Mouse (Mus musculus): Measurements from ENCODE around the gene Dph5. TPM values are rescaled to one million over a fixed set of nuclear protein-coding genes. Genes with fewer than 3 reads are reported as not detected.
A peak's percentile ranks its signal among the peaks of the same experiment; 100 is the strongest.
"Not testable (repeated sequence)": the region's sequence is repeated elsewhere in the genome, so short reads cannot be mapped to it uniquely, and the experiment has no call there.

Gene Dph5
- total RNA-seq, 2 experiments from 2014 or later = 17.2 to 19.0 TPM

DNA sequence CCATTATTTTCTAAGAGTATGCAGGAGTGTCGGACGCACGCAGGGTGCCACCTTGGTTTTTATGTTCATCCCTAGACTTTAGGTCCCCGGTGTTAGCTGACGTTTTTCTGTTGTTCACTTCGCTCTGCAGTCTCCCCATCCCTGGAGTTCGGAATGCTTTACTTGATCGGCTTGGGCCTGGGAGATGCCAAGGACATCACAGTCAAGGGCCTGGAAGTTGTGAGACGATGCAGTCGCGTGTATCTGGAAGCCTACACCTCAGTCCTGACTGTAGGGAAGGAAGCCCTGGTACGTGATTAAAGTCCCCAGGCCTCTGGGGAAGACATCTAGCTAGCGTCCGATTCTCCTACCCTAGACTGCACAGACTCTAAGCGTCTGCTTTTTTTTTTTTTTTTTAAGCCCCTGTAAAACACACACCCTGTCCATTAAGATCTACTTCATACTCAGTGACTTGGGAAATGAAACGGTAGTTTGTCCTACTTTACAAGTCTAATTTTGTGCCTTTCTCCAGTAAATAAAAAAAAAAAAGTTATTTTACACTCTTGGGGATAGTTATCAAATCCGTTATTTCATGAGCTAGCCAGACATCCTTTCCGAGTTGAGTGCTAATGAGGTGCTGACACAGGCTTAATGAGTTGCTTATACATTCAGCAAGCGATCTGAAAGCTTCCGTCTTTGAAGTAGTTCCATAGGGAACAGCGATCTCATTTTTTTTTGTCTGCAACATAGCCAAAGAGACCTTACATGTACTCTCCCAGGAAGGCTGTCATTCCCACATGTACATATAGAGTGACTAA lies 871 bp downstream of the Dph5 start:
- intact Hi-C loops (cut with DNase I) = no loop called here
- no peak for DNase-seq

DNA sequence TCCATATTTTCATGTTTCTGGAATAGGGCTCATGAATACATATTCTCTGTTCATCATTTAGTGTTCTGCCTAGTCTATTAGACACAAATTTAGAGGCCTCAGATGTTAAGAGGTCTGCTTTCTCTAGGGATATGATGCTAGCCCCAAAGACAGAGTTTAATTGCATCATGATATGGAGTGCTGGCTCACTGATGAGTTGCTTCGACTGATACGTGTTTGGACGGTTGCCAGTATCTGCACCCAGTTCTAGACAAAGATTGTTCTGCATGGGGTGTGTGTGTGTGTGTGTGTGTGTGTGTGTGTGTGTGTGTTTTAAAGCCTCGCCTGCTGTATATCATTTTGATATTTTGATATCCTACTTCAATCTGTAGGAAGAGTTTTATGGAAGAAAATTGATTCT lies 4.7 kb downstream of the Dph5 start:
- intact Hi-C loops (cut with DNase I) = loop anchor here (10.0 kb wide), 1 partner anchor 228 kb away; no protein-coding TSS in a partner anchor
- DNase-seq = no peak

DNA sequence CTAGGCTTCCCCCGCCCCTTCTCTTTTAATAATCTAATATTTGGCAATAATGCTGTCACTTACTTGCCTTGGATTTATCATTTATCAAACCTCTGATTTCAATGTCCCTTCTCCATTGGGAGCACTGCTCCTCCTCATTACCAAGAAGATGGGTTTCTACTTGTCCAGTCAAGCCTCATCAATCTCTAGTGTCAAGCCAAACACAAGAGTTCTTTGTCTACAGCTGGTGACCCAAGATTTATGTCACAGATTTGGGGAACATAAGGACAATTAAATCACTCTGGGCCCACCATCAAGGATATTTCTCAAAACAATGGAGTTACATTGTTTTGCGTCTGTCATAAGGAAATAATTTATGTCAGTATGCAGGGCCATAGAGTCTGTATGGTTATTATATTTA lies 5.5 kb downstream of the Dph5 start:
- DNase-seq = no peak
- intact Hi-C loops (cut with DNase I) = loop anchor here (10.0 kb wide), 1 partner anchor 228 kb away; no protein-coding TSS in a partner anchor

DNA sequence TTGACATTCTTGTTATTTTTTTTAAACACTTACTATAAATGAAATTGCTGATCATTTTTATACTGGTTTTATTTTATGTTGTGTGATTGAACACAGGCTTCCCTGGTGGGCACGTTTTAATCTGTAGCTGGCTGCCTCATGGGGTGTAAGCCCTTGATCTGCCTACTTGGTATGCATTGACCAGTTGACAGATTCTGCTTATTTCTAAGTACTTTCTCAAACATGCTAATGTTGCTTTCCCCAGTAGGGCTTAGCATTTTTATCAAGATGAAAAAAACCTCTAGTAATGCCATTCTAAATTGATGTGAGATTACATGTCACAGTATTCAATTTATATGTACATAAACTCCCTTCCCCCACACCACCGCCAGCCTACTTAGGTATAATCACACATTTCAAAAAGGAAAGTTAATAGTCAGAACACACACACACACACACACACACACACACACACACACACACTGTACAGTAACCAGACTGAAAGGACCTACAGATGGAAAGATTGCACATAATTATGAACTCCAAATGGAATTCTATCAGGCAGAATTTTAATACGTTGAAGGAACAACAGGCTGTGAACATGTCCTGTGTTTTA lies 10.8 kb downstream of the Dph5 start:
- no peak for DNase-seq
- intact Hi-C loops (cut with DNase I) = loop anchor here (10.0 kb wide), 1 partner anchor 234 kb away; no protein-coding TSS in a partner anchor

DNA sequence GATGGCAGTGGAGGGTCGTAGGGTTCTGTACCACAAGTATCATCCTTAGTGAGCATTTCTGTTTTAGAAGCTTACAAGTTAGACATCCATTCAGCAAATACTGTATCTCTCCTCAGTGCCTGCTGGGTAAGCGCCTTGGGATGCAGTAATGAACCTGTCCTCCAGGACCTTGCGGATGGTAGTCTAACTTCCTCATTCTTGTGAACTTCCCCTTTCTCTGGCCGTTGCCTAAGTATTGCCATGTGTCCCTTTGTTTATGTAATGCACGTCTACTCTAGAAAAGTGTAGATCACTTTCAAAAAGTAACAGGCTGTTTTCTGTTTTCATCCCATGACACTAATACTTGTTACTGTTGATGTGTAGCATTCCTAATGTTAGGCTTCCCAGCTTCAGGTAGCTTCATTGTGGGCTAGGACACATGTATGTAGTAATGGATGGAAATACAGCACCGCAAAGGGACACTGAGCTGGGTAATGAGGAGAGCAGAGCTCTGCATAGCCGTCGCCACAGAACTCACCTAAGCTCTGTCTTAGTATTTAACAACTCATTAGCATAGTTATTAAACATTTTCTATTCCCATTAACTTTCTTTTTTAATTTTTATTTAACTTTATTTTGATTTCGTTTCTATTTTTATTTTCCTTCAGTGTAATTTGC lies 14.8 kb downstream of the Dph5 start:
- intact Hi-C loops (cut with DNase I) = no loop called here
- DNase-seq = no peak

DNA sequence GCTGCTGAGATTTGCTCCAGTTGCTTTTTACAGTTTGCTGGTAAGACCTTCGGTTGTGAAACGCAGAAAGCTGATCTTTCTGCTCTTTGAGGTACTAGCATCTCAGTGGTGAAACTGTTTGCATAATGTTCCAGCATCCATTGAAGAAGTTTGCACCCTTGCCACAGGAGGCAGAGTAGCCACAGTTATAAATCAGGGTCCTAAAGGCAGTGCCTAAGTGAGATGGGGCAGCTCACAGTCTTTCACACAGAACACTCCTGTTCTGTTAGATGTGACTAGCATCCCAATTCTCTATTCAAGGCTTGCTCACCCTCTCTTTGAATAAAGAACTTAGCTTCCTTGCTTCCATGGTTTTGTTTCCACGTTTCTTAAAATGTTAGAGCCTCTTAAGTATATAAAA lies 17.4 kb downstream of the Dph5 start:
- no peak for DNase-seq

DNA sequence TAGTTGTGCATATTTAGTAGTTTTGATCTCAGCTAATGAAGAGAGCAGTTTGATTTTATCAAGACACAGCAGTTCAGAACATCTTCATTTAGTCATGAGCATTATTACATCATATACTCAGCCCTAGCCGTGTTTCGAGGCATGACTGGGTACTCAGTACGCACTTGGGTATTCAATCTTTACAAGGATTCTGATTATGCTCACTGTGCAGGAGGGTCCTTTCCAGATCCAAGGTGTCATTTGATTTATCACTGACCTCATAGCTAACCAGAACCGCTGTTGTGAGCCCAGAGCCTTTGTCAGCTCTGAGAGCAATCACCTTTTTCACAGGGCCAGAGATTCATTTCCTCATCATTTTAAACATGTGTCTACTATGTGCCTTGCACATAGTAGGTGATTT lies 17.9 kb downstream of the Dph5 start:
- no peak for DNase-seq
- intact Hi-C loops (cut with DNase I) = no loop called here

More for the DNA sequence above, 17.4 kb downstream of the Dph5 start:
- intact Hi-C loops (cut with DNase I) = no loop called here

DNA sequence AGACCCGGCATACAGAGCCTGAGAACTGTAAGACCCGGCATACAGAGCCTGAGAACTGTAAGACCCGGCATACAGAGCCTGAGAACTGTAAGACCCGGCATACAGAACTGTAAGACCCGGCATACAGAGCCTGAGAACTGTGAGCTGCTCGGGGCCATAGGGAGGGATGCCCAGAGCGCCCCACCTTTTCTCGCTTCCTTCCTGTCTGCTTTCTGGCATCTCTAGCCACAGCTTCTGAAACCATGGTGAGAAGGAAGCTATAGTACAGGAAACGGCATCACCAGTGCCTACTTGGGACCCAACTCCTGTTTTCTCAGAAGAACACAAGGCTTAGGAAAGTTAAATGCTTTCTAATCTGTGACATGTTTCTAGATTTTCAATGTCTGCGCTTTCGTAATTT lies 19.8 kb downstream of the Dph5 start:
- DNase-seq; intact Hi-C loops (cut with DNase I): not testable (repeated sequence)

DNA sequence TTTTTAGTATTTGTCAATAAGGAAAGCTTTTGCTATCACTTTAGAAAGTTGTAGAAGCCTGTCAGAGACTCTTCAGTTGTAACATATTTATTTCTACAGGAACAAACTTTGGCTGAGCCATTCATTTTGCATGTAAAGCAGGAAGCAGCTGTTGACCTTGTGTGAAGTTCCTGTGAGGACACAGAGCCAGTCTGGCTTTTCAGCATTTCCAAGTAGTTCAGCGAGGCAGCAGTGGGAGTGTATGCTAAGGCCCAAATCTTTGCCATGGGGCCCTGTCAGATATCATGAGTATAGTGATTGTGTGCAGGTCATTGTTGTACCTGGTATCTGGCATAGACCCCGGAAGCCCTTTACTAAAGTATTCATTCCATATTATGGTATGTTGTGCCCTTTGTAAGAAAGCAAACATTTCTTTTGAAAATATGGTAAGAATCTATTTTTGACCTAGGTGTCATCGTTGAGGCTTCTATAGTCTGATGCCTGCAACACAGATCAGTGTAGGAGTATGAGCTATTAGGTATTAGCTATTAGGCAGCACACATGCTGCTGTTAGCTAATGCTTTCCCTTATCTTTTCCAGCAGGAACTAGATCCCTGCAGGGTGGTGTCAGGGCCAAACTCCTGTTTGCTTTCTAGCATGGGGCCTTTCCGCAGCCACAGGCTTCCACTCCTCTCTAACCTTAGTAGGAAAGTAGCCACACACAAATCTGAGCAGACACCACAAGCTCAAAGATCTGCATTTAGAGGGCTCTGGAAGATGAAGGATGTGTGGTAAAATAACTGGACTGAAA lies 37.0 kb downstream of the Dph5 start:
- intact Hi-C loops (cut with DNase I) = no loop called here
- no peak for DNase-seq

DNA sequence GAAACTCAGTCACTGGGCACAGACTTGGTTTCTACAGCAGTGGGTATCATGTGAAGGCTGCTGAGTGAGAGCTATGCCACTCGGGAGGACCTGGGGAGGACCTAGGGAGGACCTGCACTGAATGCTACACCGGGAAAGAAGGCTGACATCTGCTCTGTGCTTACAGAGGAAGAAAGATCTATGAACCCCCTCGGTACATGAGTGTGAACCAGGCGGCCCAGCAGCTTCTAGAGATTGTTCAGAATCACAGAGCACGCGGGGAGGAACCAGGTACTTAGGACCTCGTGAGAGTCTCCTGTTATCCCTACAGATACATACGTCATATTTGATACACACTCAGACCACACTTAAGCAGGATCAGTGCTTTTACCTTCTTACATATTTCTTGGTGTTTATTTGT lies 38.9 kb downstream of the Dph5 start:
- DNase-seq = no peak
- intact Hi-C loops (cut with DNase I) = no loop called here

DNA sequence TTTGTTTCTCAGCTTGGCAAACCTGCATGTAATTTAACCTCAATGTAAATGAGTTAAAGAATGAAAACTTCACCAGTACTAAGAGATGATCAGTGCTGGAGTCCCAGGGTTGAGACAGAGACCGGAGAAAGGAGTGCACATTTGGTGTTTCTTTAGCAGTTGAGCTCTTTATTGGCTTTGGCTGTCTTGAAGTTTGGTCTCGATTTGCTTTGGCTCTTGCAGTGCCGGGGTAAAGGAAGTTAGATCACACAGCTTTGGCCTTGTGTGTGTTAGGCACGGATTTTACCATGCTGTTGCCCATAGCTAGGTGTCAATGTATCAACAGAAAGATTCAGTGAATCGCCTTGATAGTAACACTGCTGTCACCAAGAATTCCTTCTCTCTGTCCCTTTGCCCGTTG lies 44.1 kb downstream of the Dph5 start:
- intact Hi-C loops (cut with DNase I) = loop anchor here (10.0 kb wide), 1 partner anchor 217 kb away; the partner anchor contains the start of gene S1pr1

DNA sequence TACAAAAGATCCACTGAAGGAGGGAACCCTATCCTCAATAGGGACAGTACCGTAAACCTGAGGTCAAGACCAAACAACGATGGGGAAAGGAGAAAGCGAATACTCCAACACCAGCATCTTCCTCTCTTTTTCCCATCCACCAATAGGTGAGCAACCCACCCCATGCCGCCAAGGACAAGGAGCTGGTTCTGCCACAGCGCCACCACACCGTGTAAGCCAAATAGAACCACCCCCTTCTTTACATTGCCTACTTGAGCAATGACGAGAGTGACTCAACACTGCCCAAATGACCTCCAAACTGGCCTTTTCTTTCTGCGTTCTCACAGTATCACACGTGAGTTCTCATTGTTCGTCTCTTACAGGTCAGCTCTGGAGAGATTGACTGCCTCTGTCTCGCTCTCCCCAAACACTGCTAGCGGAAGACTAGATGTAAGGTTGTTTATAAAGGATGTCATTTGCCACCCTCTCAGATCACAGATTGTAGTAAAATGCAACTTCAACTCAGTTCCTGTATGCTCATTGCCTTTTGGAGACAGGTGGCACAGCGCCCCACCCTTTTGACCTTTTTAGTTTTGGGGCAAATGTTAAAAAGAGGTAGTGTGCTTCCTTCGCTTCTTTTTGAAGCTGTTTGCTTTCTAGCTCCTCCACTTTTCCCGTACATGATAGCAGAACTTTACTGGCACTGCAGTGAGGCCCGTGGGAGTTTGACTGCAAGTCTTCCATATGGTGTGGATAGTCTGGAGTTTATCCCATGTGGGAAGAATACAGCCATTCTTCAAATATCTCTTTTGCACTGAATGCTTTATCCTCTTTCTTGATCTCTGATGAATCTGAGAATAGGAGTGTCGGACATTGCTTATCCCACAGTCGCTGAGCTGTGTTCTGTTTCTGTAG lies 45.9 kb downstream of the Dph5 start:
- DNase-seq = no peak
- intact Hi-C loops (cut with DNase I) = loop anchor here (10.0 kb wide), 1 partner anchor 219 kb away; the partner anchor contains the start of gene S1pr1

More for the DNA sequence above, 44.1 kb downstream of the Dph5 start:
- DNase-seq = no peak

DNA sequence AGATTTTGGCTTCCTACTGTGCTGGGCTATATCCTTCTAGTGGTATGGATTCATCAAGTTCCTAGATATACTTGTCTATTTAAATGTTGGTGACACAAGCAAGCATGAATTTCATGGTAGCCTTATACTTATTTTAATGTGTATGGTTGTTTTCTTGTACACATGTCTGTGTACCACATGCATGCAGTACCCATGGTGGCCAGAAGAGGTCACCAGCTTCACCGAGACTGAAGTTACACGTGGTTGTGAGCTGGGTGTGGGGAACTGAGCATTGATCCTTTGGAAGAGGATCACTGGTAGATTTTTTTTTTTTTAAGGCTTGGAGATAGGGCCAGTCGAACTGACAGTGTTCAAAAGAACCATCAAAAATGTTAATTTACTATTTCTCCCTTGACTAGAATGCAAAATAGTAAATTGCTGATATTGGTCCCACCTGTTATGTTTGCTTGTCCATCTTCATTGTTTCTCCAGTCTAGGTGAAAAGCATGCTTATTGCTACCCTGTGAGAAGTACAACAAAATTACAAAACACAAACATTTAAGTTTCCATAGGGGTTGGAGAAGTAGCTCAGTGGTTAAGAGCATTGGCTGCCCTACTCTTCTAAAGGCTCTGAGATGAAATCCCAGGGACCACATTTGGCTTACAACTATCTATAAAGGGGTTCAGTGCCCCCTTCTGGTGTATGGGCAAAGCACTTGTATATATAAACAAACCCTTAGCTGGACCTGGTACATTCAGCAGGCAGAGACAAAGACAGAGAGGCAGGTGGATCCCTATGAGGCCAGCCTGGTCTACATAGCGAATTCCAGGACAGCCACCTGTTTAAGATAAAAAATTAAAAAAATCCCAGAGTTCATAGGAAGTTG lies 49.3 kb downstream of the Dph5 start:
- intact Hi-C loops (cut with DNase I) = loop anchor here (10.0 kb wide), 1 partner anchor 222 kb away; the partner anchor contains the start of gene S1pr1
- DNase-seq = peak; percentile 56

DNA sequence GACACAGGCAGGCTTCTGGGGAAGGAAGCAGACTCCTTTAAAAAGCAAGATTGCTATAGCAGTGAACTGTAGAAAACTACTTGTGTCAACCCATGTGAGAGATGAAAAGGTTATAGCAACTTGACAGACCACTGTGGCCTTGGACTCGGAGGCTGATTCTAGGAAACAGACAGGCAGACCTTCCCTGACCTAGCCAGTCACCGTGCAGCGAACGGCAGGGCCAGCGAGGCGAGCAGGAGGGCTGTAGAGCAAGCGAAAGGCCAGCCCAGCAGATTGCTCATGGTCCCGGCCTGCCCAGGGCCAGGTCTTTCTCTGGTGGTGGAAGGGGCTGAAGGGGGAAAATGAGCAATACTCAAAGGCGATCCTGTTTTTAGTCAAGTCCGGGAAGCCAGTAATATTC lies 50.2 kb downstream of the Dph5 start:
- intact Hi-C loops (cut with DNase I) = loop anchor here (10.0 kb wide), 1 partner anchor 223 kb away; the partner anchor contains the start of gene S1pr1
- DNase-seq = no peak

DNA sequence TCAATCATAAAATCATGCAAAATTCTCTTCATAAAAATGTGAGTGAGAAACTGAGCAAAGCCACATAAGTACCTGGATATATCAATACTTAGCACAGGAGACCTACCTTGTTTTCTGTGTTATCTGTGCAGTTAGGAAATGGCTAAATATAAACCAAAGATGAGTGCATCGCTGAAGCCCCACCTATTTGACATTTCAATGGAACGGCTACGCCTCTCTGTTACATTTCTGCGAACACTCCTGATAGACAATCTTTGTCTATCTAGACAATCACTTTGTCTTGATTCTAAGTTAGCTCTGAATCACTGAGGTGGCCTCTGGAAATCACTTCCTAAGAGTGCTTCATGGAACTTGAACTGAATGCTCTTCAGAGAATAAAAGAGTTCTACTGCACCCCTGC lies 52.9 kb downstream of the Dph5 start:
- intact Hi-C loops (cut with DNase I) = no loop called here

DNA sequence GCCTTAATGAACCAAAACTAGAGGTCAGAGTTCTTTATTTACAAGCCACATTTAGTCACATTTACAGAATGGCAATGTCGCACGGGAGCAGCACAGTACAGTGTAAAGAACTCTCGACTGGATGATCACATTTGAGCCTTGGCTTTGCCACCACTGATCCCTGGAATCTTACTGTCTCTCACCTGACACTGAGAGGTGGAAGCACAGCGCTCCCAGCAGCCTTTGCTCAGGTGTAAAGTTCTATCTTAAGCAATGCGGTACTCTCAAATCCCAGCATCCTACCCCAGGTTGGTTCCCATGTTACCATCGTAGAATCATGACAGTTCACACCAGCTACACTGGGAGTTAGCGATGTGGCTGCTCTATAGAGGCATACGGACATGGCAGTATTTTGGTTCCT lies 53.8 kb downstream of the Dph5 start:
- intact Hi-C loops (cut with DNase I) = no loop called here
- no peak for DNase-seq

More for the DNA sequence above, 52.9 kb downstream of the Dph5 start:
- no peak for DNase-seq

DNA sequence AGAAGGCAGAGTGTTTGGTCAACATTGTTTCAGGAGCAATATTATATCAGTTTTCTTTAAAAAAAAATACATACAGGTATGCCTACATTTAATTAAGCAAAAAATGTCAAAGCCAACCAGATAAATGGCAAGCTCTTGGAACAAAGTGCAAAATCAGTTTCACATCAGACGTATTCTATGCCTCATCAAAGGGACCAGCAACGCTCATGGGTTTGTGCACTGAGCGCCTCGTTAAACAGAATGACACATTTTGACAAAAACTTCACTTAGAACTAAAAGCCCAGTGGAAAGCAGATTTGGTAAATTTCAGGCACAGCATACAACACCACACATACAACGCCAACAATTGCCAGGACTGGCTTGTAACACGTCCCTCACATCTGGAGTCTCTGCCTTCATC lies 56.7 kb downstream of the Dph5 start:
- no peak for DNase-seq
- intact Hi-C loops (cut with DNase I) = no loop called here

DNA sequence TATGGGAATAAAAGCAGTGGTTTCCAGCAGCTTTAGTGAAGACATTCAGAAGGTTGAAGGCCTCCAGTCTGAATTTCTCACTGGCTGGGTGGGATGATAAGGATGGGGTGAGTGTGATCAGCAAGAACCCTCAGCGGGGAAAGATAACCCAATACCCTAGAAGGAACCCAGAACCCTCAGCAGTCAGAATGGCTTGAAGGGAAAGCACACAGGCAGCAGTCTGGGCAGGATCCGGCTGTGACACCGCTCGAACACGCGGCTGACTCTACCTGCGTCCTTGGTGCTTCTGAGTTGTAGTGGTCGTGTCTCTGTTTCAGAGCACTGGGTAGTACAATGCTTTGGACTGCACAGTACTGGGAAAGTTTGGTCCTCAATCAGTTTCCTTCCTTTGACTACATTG lies 58.6 kb downstream of the Dph5 start:
- intact Hi-C loops (cut with DNase I) = no loop called here
- DNase-seq = no peak

Data from left cerebral cortex, postnatal 4 days (tissue).